Mouse (Mus musculus): ENCODE measurements around the gene Cdh13. TPM values are rescaled to one million over a fixed set of nuclear protein-coding genes. Genes with fewer than 3 reads are reported as not detected.

The Cdh13 gene
- total and polyA plus RNA-seq, 3 experiments, result 162 to 172 (median 163) TPM

DNA sequence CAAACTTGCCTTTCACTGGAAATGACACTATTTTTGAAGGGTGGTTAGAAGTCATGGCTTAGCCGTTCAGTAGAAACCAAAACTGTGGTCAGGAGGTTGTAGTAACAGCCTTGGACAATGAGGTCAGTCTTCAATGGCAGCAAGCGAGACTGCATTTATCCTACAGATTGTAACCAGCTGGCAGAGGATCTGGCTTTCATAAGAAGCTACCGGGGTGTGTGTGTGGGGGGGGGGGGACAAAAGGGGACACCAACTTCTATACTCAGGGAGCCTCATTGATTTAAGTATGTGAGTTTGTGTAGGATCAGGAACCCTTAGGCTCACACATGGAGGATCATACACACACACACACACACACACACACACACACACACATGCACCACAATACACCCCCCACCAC is 25.6 kb downstream of the Cdh13 start:
- Histone ChIP-seq H3K4me1 (ENCODE audit: control insufficient read depth, insufficient read depth, low read length) (no peaks in the 10 kb centered on the region), H3K79me2 (replicated peaks; ENCODE audit: control insufficient read depth, insufficient read depth, low read length) (0 out of 2 replicates have a peak, but pooled peaks cover 3% of the 10 kb centered on the region), H3K27ac (no peak overlapping the region), H3K9ac (ENCODE audit: low read depth, low read length) (no peak overlapping the region), H3K4me3 (no peak overlapping the region), H3K27me3 (ENCODE audit: control insufficient read depth, insufficient read depth, low read length) (no peaks in the 10 kb centered on the region), H3K36me3 (ENCODE audit: control insufficient read depth, insufficient read depth, low read length) (no peaks in the 10 kb centered on the region)
- TF ChIP-seq CTCF (IDR thresholded peaks at IDR 0.05), result no peak
- no peak for TF ChIP-seq POLR2A (IDR thresholded peaks at IDR 0.05; ENCODE audit: insufficient read depth, low read depth, low read length)
- no peak for TF ChIP-seq EP300 (IDR thresholded peaks at IDR 0.05; ENCODE audit: insufficient read depth, low read depth, low read length)
- intact Hi-C loops (cut with DNase I), result no loop called here
- no peak for DNase-seq
- 76% methylated on average over 3 of the region's 3 CpGs for WGBS

DNA sequence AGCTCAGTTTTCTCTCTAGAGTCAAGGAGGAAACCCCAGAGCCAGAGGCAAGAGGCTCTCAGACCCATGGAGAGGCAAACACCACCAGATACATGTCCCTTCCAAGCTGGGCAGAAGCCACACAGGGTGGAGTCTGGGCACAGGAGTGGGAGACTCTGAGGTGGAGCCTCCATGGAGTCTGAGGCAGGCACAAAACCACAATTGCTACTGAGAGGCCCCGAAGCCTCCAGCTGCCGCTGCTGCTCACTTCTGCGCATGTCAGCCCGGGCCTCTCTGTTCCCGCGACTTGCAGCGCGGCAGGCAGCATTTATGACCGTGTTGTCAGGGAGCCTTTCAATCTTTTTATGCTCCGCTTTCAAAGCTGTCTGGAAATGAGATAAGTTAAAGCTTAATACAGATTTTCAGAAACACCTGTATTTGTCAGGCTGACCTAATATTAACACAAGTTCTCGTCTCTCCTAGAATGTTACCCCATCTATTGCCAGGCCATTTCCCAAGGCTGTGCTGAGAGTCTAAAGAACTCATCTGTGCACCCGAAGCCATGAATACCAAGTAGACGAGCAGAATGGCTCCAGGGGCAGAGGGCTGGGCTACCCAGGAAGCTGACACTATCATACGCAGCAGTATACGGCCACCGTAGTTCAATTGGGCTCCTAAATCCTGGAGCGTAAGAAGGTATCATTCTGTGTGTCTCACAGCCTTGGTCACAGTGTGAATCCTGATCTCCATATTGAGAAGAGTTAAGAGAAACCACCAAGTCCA is 30.1 kb downstream of the Cdh13 start:
- Histone ChIP-seq H3K27me3 (ENCODE audit: control insufficient read depth, insufficient read depth, low read length) (no peaks in the 10 kb centered on the region), H3K4me3 (no peak overlapping the region), H3K27ac (no peak overlapping the region), H3K79me2 (replicated peaks; ENCODE audit: control insufficient read depth, insufficient read depth, low read length) (peaks cover 3% of the 10 kb centered on the region; the same call in 1 of the 2 replicates), H3K36me3 (ENCODE audit: control insufficient read depth, insufficient read depth, low read length) (no peaks in the 10 kb centered on the region), H3K9ac (ENCODE audit: low read depth, low read length) (no peak overlapping the region), H3K4me1 (ENCODE audit: control insufficient read depth, insufficient read depth, low read length) (no peaks in the 10 kb centered on the region)
- TF ChIP-seq POLR2A (IDR thresholded peaks at IDR 0.05; ENCODE audit: insufficient read depth, low read depth, low read length), result no peak
- no peak for TF ChIP-seq EP300 (IDR thresholded peaks at IDR 0.05; ENCODE audit: insufficient read depth, low read depth, low read length)
- TF ChIP-seq CTCF (IDR thresholded peaks at IDR 0.05), result no peak
- no peak for DNase-seq
- whole genome bisulfite sequencing, result 91% methylated on average over 17 of the region's 17 CpGs
- intact Hi-C loops (cut with DNase I), result no loop called here

DNA sequence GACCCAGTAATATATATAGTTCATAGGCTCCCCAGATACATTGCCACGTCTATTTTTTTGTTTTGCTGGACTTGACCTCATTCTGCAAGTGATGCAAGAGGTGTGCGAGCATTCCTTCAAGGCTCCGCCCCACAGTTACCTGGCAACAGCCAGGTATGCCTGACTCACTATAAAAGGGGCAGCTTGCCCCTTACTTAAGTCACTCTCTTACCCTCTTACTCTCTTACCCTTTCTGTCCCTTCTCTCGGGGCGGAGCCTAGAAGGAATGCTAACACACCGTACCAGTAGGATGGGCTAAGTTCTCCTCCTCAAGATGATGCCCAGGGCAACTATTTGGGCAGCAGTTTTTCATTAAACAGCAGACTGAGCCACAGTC is 30.6 kb downstream of the Cdh13 start:
- H3K79me2 ChIP-seq (replicated peaks; ENCODE audit: control insufficient read depth, insufficient read depth, low read length), result peaks cover 3% of the 10 kb centered on the region; the same call in 1 of the 2 replicates
- DNase-seq, result no peak
- intact Hi-C loops (cut with DNase I), result no loop called here
- no peak overlapping the region for H3K9ac ChIP-seq (ENCODE audit: low read depth, low read length)
- H3K27me3 ChIP-seq (ENCODE audit: control insufficient read depth, insufficient read depth, low read length), result no peaks in the 10 kb centered on the region
- no peak overlapping the region for H3K4me3 ChIP-seq
- no peaks in the 10 kb centered on the region for H3K36me3 ChIP-seq (ENCODE audit: control insufficient read depth, insufficient read depth, low read length)
- TF ChIP-seq CTCF (IDR thresholded peaks at IDR 0.05), result no peak
- TF ChIP-seq EP300 (IDR thresholded peaks at IDR 0.05; ENCODE audit: insufficient read depth, low read depth, low read length), result no peak
- TF ChIP-seq POLR2A (IDR thresholded peaks at IDR 0.05; ENCODE audit: insufficient read depth, low read depth, low read length), result no peak
- no peaks in the 10 kb centered on the region for H3K4me1 ChIP-seq (ENCODE audit: control insufficient read depth, insufficient read depth, low read length)
- H3K27ac ChIP-seq, result no peak overlapping the region
- 90% methylated on average over 6 of the region's 6 CpGs for WGBS

DNA sequence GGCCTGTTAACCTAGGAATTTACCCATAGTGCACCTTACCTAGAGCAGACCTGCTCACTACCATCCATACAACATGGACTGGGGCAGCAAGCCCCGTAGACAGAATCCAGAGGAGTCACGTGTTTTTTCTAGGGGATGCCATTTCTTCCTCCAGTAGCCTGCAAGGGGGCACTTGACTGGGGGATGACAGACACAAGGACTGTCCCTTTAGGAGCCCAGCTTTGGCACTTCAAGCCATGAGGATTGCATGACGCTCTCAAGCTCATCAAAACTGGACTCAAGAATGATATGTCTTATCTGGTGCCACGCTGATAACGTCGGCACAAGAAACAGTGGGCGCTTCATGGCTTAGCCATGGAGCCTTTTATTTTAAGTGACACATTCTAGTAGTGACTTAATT is 31.4 kb downstream of the Cdh13 start:
- intact Hi-C loops (cut with DNase I), result no loop called here
- H3K79me2 ChIP-seq (replicated peaks; ENCODE audit: control insufficient read depth, insufficient read depth, low read length), result no peaks in the 10 kb centered on the region; the same call in 1 of the 2 replicates

DNA sequence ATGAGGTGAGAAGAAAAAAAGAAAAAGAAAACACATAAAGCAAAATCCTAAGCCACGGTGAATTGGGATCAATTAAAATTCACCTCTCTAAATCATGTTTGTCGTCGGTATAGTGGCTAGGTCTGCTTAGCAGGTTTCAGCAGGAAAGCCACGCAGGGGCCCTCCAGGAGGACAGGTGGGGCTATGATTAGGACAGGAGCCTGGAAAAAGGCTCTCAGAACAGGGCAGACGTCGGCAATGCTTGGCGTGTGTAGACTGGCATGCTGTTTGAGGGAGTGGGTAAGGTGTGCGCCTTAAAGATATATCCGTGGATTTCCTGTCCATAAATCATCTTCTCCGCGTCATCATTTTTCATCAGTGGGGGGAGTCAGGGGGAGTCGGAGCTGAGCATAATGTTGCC is 32.9 kb downstream of the Cdh13 start:
- Histone ChIP-seq H3K9ac (ENCODE audit: low read depth, low read length) (no peak overlapping the region), H3K4me3 (no peak overlapping the region), H3K27me3 (ENCODE audit: control insufficient read depth, insufficient read depth, low read length) (no peaks in the 10 kb centered on the region), H3K79me2 (replicated peaks; ENCODE audit: control insufficient read depth, insufficient read depth, low read length) (no peaks in the 10 kb centered on the region; the same call in 1 of the 2 replicates), H3K4me1 (ENCODE audit: control insufficient read depth, insufficient read depth, low read length) (no peaks in the 10 kb centered on the region), H3K36me3 (ENCODE audit: control insufficient read depth, insufficient read depth, low read length) (no peaks in the 10 kb centered on the region), H3K27ac (no peak overlapping the region)
- intact Hi-C loops (cut with DNase I), result no loop called here
- DNase-seq, result no peak
- WGBS, result 88% methylated on average over 12 of the region's 12 CpGs
- TF ChIP-seq EP300 (IDR thresholded peaks at IDR 0.05; ENCODE audit: insufficient read depth, low read depth, low read length) (no peak), POLR2A (IDR thresholded peaks at IDR 0.05; ENCODE audit: insufficient read depth, low read depth, low read length) (no peak), CTCF (IDR thresholded peaks at IDR 0.05) (no peak)

More for the DNA sequence above, 31.4 kb downstream of the Cdh13 start:
- Histone ChIP-seq H3K4me1 (ENCODE audit: control insufficient read depth, insufficient read depth, low read length) (no peaks in the 10 kb centered on the region), H3K36me3 (ENCODE audit: control insufficient read depth, insufficient read depth, low read length) (no peaks in the 10 kb centered on the region), H3K4me3 (no peak overlapping the region), H3K27me3 (ENCODE audit: control insufficient read depth, insufficient read depth, low read length) (no peaks in the 10 kb centered on the region), H3K27ac (no peak overlapping the region), H3K9ac (ENCODE audit: low read depth, low read length) (no peak overlapping the region)
- 65% methylated on average over 7 of the region's 7 CpGs for WGBS
- TF ChIP-seq POLR2A (IDR thresholded peaks at IDR 0.05; ENCODE audit: insufficient read depth, low read depth, low read length) (no peak), EP300 (IDR thresholded peaks at IDR 0.05; ENCODE audit: insufficient read depth, low read depth, low read length) (no peak), CTCF (IDR thresholded peaks at IDR 0.05) (no peak)
- DNase-seq, result no peak

DNA sequence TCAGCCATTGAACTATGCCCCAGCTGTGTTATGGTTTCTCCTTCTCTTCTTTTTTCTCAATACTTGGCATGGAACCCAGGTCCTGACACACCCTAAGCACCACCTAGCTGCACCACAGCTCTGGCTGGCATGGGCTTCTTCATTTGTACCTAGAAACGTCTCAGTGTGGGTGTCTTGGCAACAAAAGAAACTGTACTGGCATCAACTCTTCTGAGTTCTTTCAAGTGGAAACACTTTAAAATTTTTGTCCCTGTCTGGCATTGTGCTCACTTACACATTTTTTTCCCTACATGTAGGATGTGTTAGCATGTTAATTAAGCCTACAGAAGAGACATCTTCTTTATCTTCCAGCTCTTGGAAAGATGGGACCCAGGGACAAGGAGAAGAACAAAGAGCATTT is 37.0 kb downstream of the Cdh13 start:
- Histone ChIP-seq H3K27ac (no peak overlapping the region), H3K79me2 (replicated peaks; ENCODE audit: control insufficient read depth, insufficient read depth, low read length) (no peaks in the 10 kb centered on the region; the same call in 1 of the 2 replicates), H3K9ac (ENCODE audit: low read depth, low read length) (no peak overlapping the region), H3K36me3 (ENCODE audit: control insufficient read depth, insufficient read depth, low read length) (no peaks in the 10 kb centered on the region), H3K27me3 (ENCODE audit: control insufficient read depth, insufficient read depth, low read length) (no peaks in the 10 kb centered on the region), H3K4me3 (no peak overlapping the region), H3K4me1 (ENCODE audit: control insufficient read depth, insufficient read depth, low read length) (no peaks in the 10 kb centered on the region)
- intact Hi-C loops (cut with DNase I), result no loop called here
- TF ChIP-seq POLR2A (IDR thresholded peaks at IDR 0.05; ENCODE audit: insufficient read depth, low read depth, low read length), result no peak
- TF ChIP-seq EP300 (IDR thresholded peaks at IDR 0.05; ENCODE audit: insufficient read depth, low read depth, low read length), result no peak
- 59% methylated on average over 1 of the region's 1 CpGs for WGBS
- DNase-seq, result no peak

Measured in heart, adult 2 months (tissue).